Mouse (Mus musculus) forelimb bud, embryonic 11.5 days (tissue): Measurements from ENCODE around the gene Rfc5.
"Not testable (repeated sequence)": the region's sequence is repeated elsewhere in the genome, so short reads cannot be mapped to it uniquely, and the experiment has no call there.

Source experiments
- DNase-seq: peaks from one replicate; pipeline ENCODE4 v3.0.0-alpha.2; 2012; ENCODE audit warnings: low read depth, low spot score

Rfc5 gene

GRCm38 (mm10) chr5:117388877-117389276 is at the start of gene Rfc5:
TSS of gene Rfc5 (minus strand) at chr5:117389047.
- DNase-seq, result peak; percentile 96

DNA sequence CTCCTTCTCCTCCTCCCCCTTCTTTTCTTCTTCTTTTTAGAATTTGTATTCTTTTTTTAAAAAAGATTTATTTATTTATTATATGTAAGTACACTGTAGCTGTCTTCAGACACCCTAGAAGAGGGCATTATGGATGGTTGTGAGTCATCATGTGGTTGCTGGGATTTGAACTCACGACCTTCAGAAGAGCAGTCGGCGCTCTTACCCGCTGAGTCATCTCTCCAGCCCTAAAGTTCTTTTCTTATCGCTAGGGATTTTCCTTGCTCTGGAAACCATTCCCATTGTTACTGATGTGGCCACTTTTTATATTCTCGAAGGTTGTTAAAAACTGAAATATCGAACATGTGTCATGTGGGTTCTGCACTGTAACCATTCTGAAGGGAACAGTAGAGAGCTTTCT is 44.7 kb upstream of the Rfc5 start:
- not testable (repeated sequence) for DNase-seq

DNA sequence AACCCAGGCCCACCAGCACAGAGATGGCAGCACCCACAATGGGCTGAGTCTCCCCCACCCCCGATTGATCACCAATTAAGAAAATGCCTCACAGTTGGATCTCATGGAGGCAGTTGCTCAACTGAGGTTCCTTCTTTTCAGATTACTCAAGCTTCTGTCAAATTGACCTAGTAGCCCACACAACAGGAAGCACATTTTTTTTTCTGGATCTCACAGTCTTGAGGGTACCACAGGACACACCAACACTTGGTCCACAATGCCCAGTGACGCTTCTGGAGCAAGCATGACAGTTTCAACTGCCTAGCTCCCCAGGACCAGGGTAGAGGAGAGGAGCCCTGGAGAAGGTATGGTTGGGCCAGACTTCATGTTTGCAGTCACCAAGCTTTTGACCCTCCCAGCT is 28.6 kb upstream of the Rfc5 start:
- no peak for DNase-seq

GRCm38 (mm10) chr5:117415011-117415912 is 26.4 kb upstream of the Rfc5 start:
- no peak for DNase-seq

GRCm38 (mm10) chr5:117414611-117415010 is 25.8 kb upstream of the Rfc5 start:
- DNase-seq, result no peak

GRCm38 (mm10) chr5:117413507-117414501 is 25.0 kb upstream of the Rfc5 start, which contains the start of gene Ksr2:
TSS of gene Ksr2 (plus strand) at chr5:117414000.
- peak; percentile 20 for DNase-seq

DNA sequence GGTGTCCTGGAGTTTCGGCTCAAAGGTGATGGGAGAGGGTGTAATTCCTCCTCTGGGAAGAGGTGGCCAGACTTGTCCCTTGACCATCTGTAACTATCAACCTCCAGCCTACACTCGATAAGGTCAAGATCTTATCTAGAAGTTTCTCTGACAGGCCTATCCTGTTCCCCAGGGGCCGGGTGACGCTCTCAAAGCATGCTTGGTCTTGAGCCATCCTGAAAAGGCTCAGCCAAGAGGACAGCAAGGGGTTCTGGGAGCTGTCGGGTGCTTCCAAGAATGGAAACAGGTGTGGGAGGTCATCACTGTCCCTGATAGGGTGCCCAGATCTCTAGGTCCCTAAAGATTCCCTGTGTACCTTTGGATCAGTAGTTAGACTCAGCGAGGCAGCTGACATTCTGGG is 20.5 kb upstream of the Rfc5 start:
- no peak for DNase-seq

GRCm38 (mm10) chr5:117408216-117408615 is 19.4 kb upstream of the Rfc5 start:
- DNase-seq, result no peak

GRCm38 (mm10) chr5:117404671-117405070 is 15.8 kb upstream of the Rfc5 start:
- not testable (repeated sequence) for DNase-seq

DNA sequence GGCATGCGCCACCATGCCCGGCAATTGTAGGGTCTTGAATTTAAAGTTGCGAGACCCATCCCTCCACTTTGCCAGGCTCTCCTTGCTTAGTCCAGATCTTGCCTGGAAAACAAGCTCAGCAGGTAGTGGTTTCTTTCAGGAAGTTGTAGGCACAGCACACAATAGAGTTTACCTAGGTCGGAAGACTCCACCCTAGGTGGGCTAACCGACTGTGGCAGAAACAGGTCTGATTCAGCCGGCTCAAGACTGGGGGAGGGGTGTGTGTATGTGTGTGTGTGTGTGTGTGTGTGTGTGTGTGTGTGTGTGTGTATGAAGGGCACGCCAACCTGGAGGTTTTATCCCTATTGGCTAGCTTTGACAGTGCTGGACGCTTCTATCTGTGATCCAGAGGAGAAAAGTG is 14.8 kb upstream of the Rfc5 start:
- no peak for DNase-seq

DNA sequence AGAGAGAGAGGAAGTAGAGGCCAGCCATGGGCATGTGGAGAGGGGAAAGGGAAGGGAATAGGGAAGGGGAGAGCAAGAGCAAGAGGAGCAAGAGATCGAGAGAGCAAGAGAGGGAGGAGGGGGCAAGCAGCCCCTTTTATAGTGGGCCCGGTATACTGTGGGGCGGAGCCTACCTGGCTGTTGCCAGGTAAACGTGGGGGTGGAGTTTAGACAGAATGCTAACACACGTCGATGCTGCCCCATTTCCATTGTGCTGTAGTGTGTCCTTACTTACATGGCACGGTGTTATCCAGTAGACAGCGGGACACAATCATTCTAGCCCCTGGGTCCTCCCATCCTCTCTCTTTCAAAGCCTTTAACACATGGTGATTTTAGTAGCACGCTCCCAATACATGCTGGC is 10.4 kb upstream of the Rfc5 start:
- no peak for DNase-seq

GRCm38 (mm10) chr5:117398007-117398550 is 9.2 kb upstream of the Rfc5 start:
- DNase-seq, result no peak

GRCm38 (mm10) chr5:117397371-117397770 is 8.5 kb upstream of the Rfc5 start:
- DNase-seq, result no peak

GRCm38 (mm10) chr5:117396596-117397014 is 7.8 kb upstream of the Rfc5 start:
- no peak for DNase-seq

DNA sequence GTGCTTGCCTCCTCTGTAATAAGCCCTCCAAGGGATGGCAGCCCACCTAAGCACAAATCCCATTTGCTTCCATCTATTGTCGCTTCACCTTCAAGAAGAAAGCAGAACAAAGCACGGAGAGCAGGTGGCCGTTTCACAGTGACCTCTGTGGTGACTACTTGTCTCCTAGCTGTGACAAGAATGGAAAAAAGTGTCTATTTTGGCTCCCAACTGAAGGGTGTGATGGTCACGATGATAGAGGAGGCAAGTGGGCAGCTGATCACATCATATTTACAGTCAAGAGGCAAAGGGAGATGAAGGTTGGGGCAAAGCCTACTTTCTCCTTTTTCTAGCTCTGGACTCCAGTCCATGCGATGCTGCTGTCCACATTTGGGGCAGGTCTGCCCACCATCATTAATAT is 7.0 kb upstream of the Rfc5 start:
- DNase-seq, result no peak

DNA sequence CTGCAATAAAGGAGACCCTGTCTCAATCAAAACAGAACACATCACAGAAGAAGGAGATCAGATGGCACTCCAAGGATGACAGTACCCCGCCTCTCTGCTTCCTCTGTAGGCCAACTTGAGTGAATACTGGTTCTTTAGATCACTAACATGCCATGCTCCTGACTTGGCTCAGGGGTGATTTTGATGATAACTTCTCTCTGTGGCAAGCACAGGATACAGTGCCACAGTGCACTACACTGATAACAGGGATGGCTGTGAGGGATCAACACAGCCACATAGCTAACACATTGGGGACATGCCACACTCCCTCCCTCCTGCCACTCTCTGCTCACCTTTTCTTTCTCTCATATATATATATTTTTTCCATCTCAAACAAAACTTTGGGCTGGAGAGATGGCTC is 2.0 kb upstream of the Rfc5 start:
- DNase-seq, result no peak

- peak; percentile 66 for DNase-seq
Measured at GRCm38 (mm10) chr5:117388296-117388751, 523 bp downstream of the Rfc5 start.

DNA sequence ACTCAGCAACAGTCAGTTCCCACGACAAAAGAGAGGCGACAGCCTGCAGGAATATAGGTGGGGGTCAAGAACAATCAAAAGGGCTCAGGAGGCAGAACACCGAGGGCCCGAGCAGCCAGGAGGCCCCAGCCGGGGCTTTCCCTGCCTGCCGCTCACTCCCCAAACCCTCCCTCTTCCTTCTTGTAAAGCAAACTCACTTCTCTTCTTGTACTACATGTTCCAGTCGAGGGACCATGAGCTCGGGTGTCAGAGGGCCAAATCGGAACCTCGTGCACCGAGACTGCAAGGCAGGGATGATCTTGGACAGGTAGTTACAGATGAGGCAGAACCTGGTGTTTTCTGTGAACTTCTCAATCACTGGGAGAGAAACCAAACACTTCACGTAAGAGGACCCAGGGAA is 5.6 kb downstream of the Rfc5 start:
- DNase-seq, result no peak

DNA sequence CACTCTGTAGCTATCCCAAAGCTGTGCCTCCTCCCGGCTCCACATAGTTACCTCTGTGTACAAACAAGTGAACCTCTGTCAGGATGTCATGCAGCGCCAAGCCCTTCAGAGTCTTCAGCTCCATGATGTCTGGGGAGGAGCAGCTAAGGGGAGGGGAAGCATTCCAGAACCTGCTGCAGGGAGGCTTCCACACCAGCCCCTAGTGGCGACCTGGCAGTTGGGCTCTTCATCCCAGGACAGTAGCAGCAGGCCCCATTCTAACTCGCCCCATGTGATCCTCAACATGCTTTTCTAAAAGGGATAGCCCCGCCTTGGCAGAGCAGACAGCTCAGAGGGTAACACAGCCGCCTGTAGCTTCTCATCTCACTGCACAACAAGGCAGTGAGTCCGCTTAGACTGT is 7.1 kb downstream of the Rfc5 start:
- no peak for DNase-seq

DNA sequence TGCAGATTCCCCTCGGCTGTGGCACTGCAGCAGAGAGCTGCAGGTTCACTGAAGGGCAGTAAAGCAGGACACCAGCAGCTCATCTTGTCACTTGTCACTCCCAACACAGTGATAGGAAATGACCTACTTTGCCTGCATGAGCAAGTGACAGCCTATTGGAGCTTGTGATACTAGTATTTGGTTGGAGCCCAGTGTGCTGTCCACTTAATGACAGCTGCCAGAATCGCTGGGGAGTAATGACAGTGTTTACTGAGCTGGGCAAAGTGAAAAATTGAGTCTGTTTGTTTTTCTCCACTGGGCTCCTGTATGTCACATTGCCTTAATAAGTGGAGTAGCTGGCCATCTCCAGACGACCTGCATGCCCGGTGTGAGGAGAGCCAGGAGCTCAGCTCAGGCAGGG is 8.6 kb downstream of the Rfc5 start:
- no peak for DNase-seq

GRCm38 (mm10) chr5:117377731-117378130 is 11.1 kb downstream of the Rfc5 start:
- DNase-seq, result not testable (repeated sequence)

DNA sequence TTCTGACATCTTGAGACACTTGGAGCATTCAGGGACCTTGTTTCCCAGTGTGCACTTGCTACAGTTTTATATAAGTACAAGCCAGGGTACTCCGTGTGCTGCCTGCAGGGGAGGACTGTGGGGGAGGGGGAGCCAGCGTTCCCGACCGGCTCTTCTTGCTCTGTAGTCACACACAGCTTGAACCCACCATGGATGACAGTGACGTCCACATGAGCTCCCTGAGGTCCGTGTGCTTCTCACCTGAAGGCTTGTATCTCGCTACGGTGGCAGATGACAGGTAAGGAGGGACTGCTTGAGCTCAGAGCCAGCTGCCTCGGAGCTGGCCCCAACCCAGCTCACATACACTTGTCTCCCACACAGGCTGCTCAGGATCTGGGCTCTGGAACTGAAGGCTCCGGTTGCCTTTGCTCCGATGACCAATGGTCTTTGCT is 12.5 kb downstream of the Rfc5 start:
- DNase-seq, result no peak
